Mouse (Mus musculus) cerebellum, adult 2 months (tissue): ENCODE measurements around the gene Afg1l. TPM values are rescaled to one million over a fixed set of nuclear protein-coding genes. Genes with fewer than 3 reads are reported as not detected.

ENCODE experiments used
- DNase-seq, 2 experiments: peaks; one replicate each; pipeline ENCODE4 v3.0.0; 2021
- H3K27ac ChIP-seq: fragments of 200-500 bp; 2 replicates; pipeline ENCODE4 v1.5.1; 2012; ENCODE audit warnings: low read length, control low read depth, inconsistent platforms; ENCODE audit not compliant: insufficient read depth
- H3K27me3 ChIP-seq: fragments of 200-500 bp; 2 replicates; pipeline ENCODE4 v1.6.1; 2012; ENCODE audit warnings: inconsistent platforms, mild to moderate bottlenecking, low read length, moderate library complexity; ENCODE audit not compliant: control insufficient read depth, insufficient read depth
- H3K4me1 ChIP-seq: fragments of 200-500 bp; 2 replicates; pipeline ENCODE4 v1.6.1; 2011; ENCODE audit warnings: low read length; ENCODE audit not compliant: control insufficient read depth, insufficient read depth
- H3K4me3 ChIP-seq: fragments of 200-500 bp; replicated peaks from 2 replicates; pipeline ENCODE3; 2011; ENCODE audit warnings: mild to moderate bottlenecking, low read depth, low read length, control low read depth; ENCODE audit not compliant: insufficient read depth
- CTCF ChIP-seq: fragments of 200-500 bp; IDR thresholded peaks from 2 replicates; pipeline ENCODE4 v1.5.1; 2011; ENCODE audit warnings: low read depth, mild to moderate bottlenecking, control low read depth, low read length, moderate library complexity, borderline replicate concordance; ENCODE audit not compliant: insufficient read depth
- POLR2A ChIP-seq: fragments of 200-500 bp; IDR thresholded peaks from 2 replicates; pipeline ENCODE4 v1.6.1; 2011; ENCODE audit warnings: low read length, control low read depth, borderline replicate concordance; ENCODE audit not compliant: insufficient read depth
- WGBS: fragments of 180-500 bp; shearing (Covaris S2); methylation state at CpG from one replicate; pipeline ENCODE4 v1.1.7; 2018; 5-methylcytosine and 5-hydroxymethylcytosine counted together
- polyA plus RNA-seq: library from polyadenylated mRNA; depleted of rRNA; stranded (reverse); fragments of >200 nt; gene quantifications from 2 replicates; pipeline ENCODE4 v1.2.3, GENCODE M21; 2012; rRNA removed

Gene Afg1l
- 14.9 and 15.2 TPM in 2 replicates for polyA plus RNA-seq

GRCm38 (mm10) chr10:42478341-42478720 is at the start of gene Afg1l:
TSS of gene Afg1l (minus strand) at chr10:42478565.
- WGBS: under 1% methylated on average over 29 of the region's 29 CpGs
- H3K27ac ChIP-seq: peak within 1 kb of the TSS; percentile 84
- no peak for TF ChIP-seq CTCF
- TF ChIP-seq POLR2A: peak; percentile 71; the same call in 1 of the 2 replicates
- peak; percentile 95 to 96 for DNase-seq
- no peaks in the 10 kb centered on the region for H3K27me3 ChIP-seq
- peak within 1 kb of the TSS; percentile 85 for H3K4me3 ChIP-seq
- H3K4me1 ChIP-seq: peaks cover 2% of the 10 kb centered on the region; the same call in 1 of the 2 replicates

- DNase-seq: no peak
- WGBS: 96% methylated on average over 3 of the region's 3 CpGs
- Histone ChIP-seq H3K27me3 (no peaks in the 10 kb centered on the region), H3K4me3 (no peak overlapping the region), H3K27ac (no peak overlapping the region), H3K4me1 (peaks cover 10% of the 10 kb centered on the region)
- TF ChIP-seq CTCF (no peak), POLR2A (no peak)
These were observed 47.3 kb upstream of the Afg1l start for GRCm38 (mm10) chr10:42525682-42526081.

- TF ChIP-seq POLR2A (no peak), CTCF (no peak)
- H3K4me3 ChIP-seq: no peak overlapping the region
- no peak overlapping the region for H3K27ac ChIP-seq
- 63% methylated on average over 11 of the region's 11 CpGs for WGBS
- no peak for DNase-seq
- peaks cover 5% of the 10 kb centered on the region for H3K4me1 ChIP-seq
- H3K27me3 ChIP-seq: no peaks in the 10 kb centered on the region
These were observed 45.3 kb upstream of the Afg1l start for GRCm38 (mm10) chr10:42523556-42524162.

- Histone ChIP-seq H3K27me3 (no peaks in the 10 kb centered on the region), H3K4me1 (no peaks in the 10 kb centered on the region; the same call in 1 of the 2 replicates), H3K4me3 (no peak overlapping the region), H3K27ac (no peak overlapping the region)
- TF ChIP-seq CTCF (no peak), POLR2A (no peak)
- WGBS: 61% methylated on average over 2 of the region's 2 CpGs
- DNase-seq: no peak
These were observed 44.5 kb upstream of the Afg1l start for GRCm38 (mm10) chr10:42522912-42523311.

- DNase-seq: no peak
- no peak overlapping the region for H3K4me3 ChIP-seq
- H3K4me1 ChIP-seq: no peaks in the 10 kb centered on the region; the same call in 1 of the 2 replicates
- TF ChIP-seq POLR2A (no peak), CTCF (no peak)
- H3K27me3 ChIP-seq: no peaks in the 10 kb centered on the region
- WGBS: 52% methylated on average over 5 of the region's 5 CpGs
- H3K27ac ChIP-seq: no peak overlapping the region
These were observed 43.1 kb upstream of the Afg1l start for GRCm38 (mm10) chr10:42521315-42521981.

GRCm38 (mm10) chr10:42518363-42518762 is 40.0 kb upstream of the Afg1l start:
- Histone ChIP-seq H3K4me1 (no peaks in the 10 kb centered on the region; the same call in 1 of the 2 replicates), H3K4me3 (no peak overlapping the region), H3K27ac (no peak overlapping the region), H3K27me3 (no peaks in the 10 kb centered on the region)
- no peak for DNase-seq
- WGBS: 91% methylated on average over 8 of the region's 8 CpGs
- TF ChIP-seq CTCF: no peak
- no peak for TF ChIP-seq POLR2A

- no peak overlapping the region for H3K4me3 ChIP-seq
- no peak overlapping the region for H3K27ac ChIP-seq
- no peak for DNase-seq
- no peaks in the 10 kb centered on the region for H3K4me1 ChIP-seq
- TF ChIP-seq POLR2A: no peak
- TF ChIP-seq CTCF: no peak
- H3K27me3 ChIP-seq: no peaks in the 10 kb centered on the region
These were observed 35.8 kb upstream of the Afg1l start for GRCm38 (mm10) chr10:42514125-42514524.

- Histone ChIP-seq H3K4me1 (no peaks in the 10 kb centered on the region), H3K4me3 (no peak overlapping the region), H3K27ac (no peak overlapping the region), H3K27me3 (no peaks in the 10 kb centered on the region)
- TF ChIP-seq POLR2A (no peak), CTCF (no peak)
- 82% methylated on average over 6 of the region's 6 CpGs for WGBS
- DNase-seq: no peak
These were observed 33.1 kb upstream of the Afg1l start for GRCm38 (mm10) chr10:42511184-42512135.
